Mouse (Mus musculus): Measurements from ENCODE around the gene Gm6614. TPM values are rescaled to one million over a fixed set of nuclear protein-coding genes. Genes with fewer than 3 reads are reported as not detected.

Gm6614 gene
- polyA plus RNA-seq (2012; fragmentation: generic; extraction: Trizol): not detected

DNA sequence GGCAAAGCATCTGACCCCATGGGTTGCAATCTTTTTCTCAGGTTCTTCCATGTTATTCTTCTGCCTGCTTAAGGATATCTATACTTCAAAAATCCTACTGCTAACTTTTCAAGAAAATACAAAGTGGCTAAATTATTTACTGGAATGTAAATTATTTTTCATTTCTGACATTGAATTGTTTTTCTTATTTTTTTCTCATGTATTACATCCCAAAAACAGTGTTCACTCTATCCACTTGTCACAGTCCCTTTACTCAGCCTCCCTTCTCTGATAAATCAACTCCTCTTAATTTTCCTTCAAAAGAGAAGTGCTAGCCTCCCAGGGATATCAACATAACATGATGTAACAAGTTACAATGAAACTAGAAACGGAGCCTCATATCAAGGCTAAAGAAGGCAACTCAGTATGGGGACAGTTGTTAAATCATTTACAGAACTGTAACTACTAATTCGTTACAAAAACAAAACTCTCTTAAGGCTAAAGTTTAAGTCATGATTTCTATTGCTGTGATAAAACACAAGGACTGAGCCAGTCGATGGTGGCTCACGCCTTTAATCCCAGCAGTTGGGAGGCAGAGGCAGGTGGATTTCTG lies at the start of gene Gm6614:
Gene Gm6614 (minus strand): TSS at position 51 of the 592 bp plus-strand sequence.

DNA sequence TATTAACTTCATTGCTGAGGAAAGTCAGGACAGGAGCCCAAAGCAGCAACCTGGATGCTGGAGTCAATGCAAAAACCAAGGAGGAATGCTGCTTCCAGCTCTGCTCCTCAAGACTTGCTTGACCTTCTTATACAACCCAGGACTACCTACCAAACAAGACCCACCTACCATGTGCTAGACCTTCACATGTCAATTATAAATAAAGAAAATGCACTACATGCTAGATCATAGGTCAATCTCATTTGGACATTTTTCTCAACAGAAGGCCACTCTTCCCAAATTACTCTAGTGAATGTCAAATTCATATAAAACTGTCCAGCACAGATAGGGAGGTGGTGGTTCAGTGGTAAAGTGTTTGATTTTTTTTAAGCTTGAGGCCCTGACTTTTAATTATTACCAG lies 64.4 kb downstream of the Gm6614 start, which contains the start of gene Slco1a1:
Gene Slco1a1 (minus strand): TSS at position 101 of the 400 bp plus-strand sequence.

Other genes starting within 250 kb of the Gm6614 start
- gene Gm5724, start 237.6 kb downstream of the Gm6614 start, polyA plus RNA-seq (2012; fragmentation: generic; extraction: Trizol): not detected
- under 1 TPM in 1 of 2 experiments, not detected in 1; 0.04 TPM for gene Slco1a4, start 155.2 kb downstream of the Gm6614 start, polyA plus RNA-seq (2012; fragmentation: generic; extraction: Trizol)
- not detected for gene Slco1a1, start 64.5 kb downstream of the Gm6614 start, polyA plus RNA-seq (2012; fragmentation: generic; extraction: Trizol)
- gene Slco1a6, start 197.1 kb upstream of the Gm6614 start, polyA plus RNA-seq (2012; fragmentation: generic; extraction: Trizol): under 1 TPM in 1 of 2 experiments, not detected in 1; 0.08 TPM